Mouse (Mus musculus) cortical plate, adult 2 months (tissue): ENCODE results near the gene Hlcs. TPM values are rescaled to one million over a fixed set of nuclear protein-coding genes. Genes with fewer than 3 reads are reported as not detected.
A peak's percentile ranks its signal among the peaks of the same experiment; 100 is the strongest.

Experiments
- H3K27ac ChIP-seq: fragments of 200-500 bp; 2 replicates; pipeline ENCODE4 v1.5.1; 2012; ENCODE audit warnings: low read length, control low read depth, inconsistent platforms; ENCODE audit not compliant: insufficient read depth
- H3K4me1 ChIP-seq: fragments of 200-500 bp; 2 replicates; pipeline ENCODE4 v1.6.1; 2011; ENCODE audit warnings: low read length; ENCODE audit not compliant: control insufficient read depth, insufficient read depth
- H3K4me3 ChIP-seq: fragments of 200-500 bp; 2 replicates; pipeline ENCODE4 v1.5.1; 2011; ENCODE audit warnings: mild to moderate bottlenecking, low read length, control low read depth; ENCODE audit not compliant: insufficient read depth
- CTCF ChIP-seq: fragments of 200-500 bp; IDR thresholded peaks from 2 replicates; pipeline ENCODE4 v1.5.1; 2011; ENCODE audit warnings: mild to moderate bottlenecking, control low read depth, low read length; ENCODE audit not compliant: insufficient read depth; ENCODE audit errors: extremely low read depth
- POLR2A ChIP-seq: fragments of 200-500 bp; IDR thresholded peaks from 2 replicates; pipeline ENCODE4 v1.6.1; 2011; ENCODE audit warnings: mild to moderate bottlenecking, low read length, control low read depth; ENCODE audit not compliant: insufficient read depth; ENCODE audit errors: extremely low read depth
- polyA plus RNA-seq: library from polyadenylated mRNA; depleted of rRNA; stranded (reverse); fragments of >200 nt; gene quantifications from 2 replicates; pipeline ENCODE4 v1.2.3, GENCODE M21; 2012

Gene Hlcs
- polyA plus RNA-seq, 1 experiment = 10.2 TPM

DNA sequence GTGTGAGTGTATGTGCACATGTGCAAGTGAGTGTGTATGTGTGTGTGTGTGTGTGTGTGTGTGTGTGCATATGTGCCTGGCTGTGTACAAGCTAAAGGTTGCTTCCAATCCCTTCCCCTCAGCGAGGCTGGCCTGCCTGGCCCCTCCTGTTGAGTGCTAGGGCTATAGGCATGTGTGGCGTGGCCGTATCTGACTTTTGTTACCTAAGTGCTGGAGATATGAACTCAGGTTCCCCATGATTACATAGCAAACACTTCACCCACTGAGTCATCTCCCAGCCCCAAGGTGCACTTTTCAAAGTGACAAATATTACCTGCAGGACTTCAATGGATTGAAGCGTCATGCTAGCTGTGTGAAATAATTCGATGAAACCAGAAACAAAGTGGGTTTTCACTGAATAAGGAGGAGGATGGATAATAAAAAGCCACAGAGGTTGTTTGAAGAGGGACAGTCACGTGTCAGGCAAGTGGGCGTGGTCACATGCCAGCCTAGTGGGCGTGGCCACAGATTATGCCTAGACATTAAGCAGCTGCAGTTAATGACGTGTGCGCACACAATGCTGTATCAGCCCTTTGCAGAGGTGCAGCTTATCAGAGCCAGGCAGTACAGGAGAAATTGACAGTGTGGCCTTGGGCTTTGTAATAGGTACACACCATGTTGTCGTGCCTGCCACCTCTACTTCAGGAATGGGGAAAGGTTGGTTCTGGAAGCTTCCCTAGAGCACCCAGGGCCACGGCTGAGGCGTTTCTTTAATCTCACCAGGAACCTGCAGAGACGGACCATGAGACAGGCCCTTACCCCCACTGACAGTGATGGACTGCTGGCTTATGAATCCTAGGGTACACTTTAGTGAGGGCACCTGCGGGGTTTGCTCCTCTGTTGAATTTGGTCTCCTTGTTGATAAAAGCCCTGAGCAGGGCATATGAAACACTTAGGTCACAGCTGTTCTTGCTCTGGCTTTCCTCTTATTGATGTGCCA lies 163.0 kb downstream of the Hlcs start:
- no peaks in the 10 kb centered on the region; the same call in 1 of the 2 replicates for H3K4me1 ChIP-seq
- no peak for TF ChIP-seq CTCF
- TF ChIP-seq POLR2A = no peak
- no peak overlapping the region for H3K4me3 ChIP-seq
- H3K27ac ChIP-seq = no peak overlapping the region

DNA sequence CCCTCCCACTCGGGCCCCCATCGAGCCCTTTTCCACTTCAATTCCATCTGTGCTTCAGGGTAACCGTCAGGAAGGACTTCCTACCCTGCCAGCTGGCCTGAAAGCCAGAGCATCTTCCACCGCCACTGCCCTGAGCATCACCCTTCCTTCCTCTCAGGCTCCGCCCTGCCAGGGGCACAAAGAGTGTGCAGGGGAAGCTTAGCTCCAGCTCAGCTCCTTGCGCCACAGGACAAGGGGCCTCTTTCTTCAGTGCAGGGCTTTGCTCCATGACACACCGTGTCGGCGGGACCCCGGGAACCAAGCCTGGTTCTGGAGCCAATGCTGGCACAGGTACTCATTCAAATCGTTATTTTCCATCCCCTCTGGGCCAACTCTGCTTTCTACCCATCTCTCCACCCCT lies 165.2 kb downstream of the Hlcs start:
- TF ChIP-seq CTCF = no peak
- no peak for TF ChIP-seq POLR2A
- Histone ChIP-seq H3K4me3 (no peak overlapping the region), H3K27ac (no peak overlapping the region), H3K4me1 (no peaks in the 10 kb centered on the region; the same call in 1 of the 2 replicates)

DNA sequence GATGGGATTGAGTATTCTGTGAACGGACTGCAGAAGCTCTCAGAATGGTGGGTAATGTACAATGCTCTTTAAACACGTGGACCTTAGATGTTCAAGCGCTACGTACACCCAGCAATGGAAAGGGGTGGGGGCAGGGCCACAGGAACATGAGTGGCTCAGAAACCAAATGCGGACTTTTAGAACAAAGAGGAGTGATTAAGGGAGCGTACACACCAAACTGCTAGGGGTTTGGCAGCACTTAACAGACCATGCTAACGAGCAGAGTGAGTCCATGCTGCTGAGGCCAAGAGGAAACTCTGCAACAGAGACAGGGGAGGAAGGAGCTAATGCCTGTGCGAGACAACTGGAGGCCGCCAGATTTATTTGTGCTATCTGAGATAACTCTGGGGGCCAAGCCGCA lies 170.0 kb downstream of the Hlcs start:
- no peak for TF ChIP-seq CTCF
- no peak for TF ChIP-seq POLR2A
- Histone ChIP-seq H3K27ac (no peak overlapping the region), H3K4me1 (peaks cover 6% of the 10 kb centered on the region), H3K4me3 (no peak overlapping the region)

DNA sequence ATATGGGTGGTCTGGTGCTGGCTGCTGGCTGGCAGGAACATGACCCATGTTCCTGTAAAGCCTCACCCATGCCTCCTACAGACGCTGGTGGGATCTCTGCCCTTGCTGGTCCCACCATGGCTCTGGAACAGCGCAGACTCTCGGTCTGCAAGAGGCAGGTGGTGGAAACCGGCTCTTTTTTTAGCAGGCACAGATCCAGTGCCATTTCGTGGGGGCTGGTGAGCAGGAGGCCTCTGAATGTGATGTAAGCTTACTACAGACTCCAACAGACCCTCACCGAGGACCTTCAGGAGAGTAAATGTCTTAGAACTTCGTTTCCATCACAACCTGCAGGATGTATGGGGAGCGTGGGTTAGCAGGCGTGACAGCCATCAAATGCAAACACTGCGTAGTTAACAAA lies 172.6 kb downstream of the Hlcs start:
- Histone ChIP-seq H3K4me3 (no peak overlapping the region), H3K27ac (no peak overlapping the region), H3K4me1 (peaks cover 6% of the 10 kb centered on the region)
- TF ChIP-seq CTCF (no peak), POLR2A (no peak)

DNA sequence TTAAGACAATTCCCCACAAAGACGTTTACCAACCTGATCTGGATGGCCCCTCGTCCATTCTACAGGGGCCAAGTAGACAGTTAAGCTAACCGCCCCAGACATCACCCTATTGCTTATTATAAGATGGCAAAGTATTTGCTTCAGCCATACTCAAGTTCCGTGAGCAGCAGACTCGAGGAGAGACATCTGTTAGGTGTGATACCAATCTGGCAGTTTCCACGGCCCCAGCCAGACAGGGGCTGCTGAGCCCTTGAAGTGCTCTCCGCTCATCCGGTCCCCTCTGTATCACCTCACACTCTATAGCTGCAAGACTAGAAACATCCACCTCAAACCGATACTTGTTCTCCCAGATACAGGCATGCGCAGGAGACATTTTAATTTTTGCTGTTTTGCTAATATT lies 179.2 kb downstream of the Hlcs start:
- TF ChIP-seq CTCF (no peak), POLR2A (no peak)
- H3K27ac ChIP-seq = no peak overlapping the region
- H3K4me3 ChIP-seq = no peak overlapping the region
- H3K4me1 ChIP-seq = no peaks in the 10 kb centered on the region

DNA sequence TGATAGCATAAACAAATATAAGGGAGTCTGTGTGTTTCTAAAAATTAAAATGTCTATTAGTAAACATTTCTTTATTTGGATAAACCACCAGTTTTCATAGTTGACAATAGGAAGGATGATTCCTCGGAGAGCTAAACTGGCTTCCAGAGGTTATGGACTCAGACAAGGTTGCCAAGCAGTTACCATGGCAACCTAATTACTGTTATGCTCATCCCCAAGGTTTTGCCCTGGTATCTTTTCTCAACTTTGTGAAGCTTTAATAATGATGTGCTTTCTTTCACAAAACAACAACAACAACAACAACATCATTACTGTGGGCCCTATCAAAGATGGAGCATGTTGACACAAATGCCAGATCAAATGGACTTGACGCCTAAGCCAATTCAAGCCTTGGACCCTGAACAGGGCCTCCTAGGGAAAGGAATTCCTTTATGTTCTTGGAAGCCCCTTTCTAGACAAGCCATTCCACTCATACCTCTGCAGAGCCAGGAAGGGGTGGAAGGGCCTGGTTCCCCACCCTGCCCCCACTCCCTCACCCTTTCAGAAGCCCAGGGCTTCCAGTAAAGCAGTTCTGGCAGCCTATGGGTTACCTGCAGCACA lies 185.0 kb downstream of the Hlcs start:
- Histone ChIP-seq H3K4me1 (peaks cover 2% of the 10 kb centered on the region; the same call in 1 of the 2 replicates), H3K4me3 (no peak overlapping the region), H3K27ac (no peak overlapping the region)
- TF ChIP-seq CTCF = no peak
- TF ChIP-seq POLR2A = no peak

DNA sequence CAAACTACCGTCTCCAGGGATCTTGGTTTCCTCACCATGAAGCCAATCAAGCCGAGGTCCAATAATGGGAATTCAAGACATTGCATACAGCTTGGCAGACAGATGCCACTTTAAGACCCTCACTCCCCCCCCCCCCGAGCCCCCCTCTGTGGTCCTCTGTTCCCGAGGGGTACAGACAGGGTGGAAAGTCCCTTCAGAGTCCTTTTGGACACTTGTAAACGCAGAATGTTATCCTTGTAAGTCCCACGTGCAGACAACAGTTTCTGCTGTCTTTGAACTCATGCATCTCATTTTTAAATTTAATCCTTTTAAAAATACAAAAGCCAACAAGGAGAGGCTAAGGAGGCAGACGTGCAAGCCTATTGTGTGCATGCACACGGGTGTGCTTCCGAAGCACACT lies 187.2 kb downstream of the Hlcs start:
- Histone ChIP-seq H3K4me3 (peak overlapping the region; percentile 29; the same call in 1 of the 2 replicates), H3K27ac (no peak overlapping the region)
- TF ChIP-seq CTCF (no peak), POLR2A (no peak)

DNA sequence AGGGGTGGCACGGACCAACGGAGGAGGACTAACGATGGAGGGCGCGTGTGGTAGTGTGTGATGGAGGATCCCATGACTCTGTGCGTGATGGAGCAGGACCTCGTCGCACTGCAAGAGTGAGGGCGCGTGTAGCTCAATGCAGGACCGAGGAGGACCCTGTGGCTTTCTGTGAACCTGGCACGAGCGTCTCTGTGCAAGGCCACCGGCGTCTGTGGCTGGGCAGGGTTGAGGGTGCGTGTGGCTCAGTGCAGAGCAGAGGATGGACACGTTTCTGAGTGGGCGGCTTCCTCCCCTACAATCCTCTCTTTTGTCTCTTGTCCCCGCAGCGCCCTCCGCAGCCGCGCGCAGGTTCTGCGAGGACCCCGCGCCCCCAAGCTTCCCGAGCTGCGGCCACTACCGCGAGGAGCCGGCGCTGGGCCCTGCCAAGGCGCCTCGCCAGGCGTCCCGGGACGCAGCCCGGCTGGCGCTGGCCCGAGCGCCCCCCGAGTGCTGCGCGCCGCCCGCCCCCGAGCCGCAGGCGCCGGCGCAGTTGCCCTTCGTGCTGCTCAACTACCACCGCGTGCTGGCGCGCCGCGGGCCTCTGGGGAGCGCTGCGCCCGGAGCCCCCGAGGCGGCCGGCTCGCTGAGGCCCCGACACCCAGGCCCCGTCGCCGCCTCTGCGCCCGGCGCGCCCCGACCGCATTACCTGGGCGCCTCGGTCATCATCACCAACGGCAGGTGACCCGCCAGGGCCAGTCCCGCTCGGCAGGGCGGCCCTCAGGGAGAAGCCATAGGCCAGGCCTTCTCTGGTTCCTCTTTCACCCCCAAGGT lies 188.0 kb downstream of the Hlcs start:
- Histone ChIP-seq H3K27ac (no peak overlapping the region), H3K4me3 (peak overlapping the region; percentile 29), H3K4me1 (peaks cover 2% of the 10 kb centered on the region; the same call in 1 of the 2 replicates)
- TF ChIP-seq CTCF (no peak), POLR2A (no peak)

More for the DNA sequence above, 187.2 kb downstream of the Hlcs start:
- peaks cover 2% of the 10 kb centered on the region; the same call in 1 of the 2 replicates for H3K4me1 ChIP-seq

DNA sequence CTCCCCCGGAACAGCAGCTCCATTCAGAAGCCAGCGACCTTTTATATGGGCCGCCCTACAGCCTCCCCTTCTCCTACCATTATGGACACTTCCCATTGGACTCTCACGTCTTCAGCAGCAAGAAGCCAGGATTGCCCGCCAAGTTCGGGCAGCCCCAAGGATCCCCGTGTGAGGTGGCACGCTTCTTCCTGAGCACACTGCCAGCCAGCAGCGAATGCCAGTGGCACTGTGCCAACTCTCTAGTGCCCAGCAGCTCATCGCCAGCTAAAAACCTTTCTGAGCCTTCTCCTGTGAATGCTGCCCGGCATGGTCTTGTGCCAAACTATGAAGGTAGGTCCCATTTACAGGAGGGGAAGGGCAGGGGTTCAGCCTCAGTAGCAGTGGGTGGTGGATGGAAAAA lies 190.1 kb downstream of the Hlcs start:
- Histone ChIP-seq H3K27ac (no peak overlapping the region), H3K4me3 (no peak overlapping the region), H3K4me1 (peaks cover 2% of the 10 kb centered on the region; the same call in 1 of the 2 replicates)
- TF ChIP-seq CTCF = no peak
- no peak for TF ChIP-seq POLR2A
